ENCODE assay signal across 8 mouse cellular contexts in the genomic region with DNA sequence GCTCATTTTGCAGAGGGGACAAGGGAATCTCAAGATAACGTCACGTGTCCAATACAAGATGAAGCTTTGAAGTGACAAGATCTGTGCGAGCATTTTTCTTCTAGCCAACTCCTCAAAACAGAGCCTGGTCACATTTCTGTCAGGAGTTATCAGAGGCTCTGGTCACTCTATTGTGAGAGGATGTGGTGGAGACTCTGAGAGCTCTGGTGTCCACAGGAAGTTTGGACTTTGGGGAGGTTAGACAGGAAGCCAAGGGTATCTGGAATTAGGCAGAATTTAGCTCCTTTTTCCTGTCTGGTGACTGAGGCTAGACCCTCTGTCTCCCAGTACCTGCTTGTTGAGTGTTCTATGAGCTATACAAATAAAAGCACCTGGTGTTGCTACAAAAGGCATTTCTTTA. TPM values are rescaled to one million over a fixed set of nuclear protein-coding genes. Genes with fewer than 3 reads are reported as not detected.
DNase-seq lines count a peak whose midpoint lies in the region; ATAC-seq lines count a peak whose summit lies in the region.

No protein-coding gene starts in this region.

- H3K4me2 ChIP-seq in heart, embryonic 11.5 days = peak overlapping the region; percentile 91
- H3K4me2 ChIP-seq in liver, embryonic 13.5 days = peak overlapping the region; percentile 86
- H3K4me2 ChIP-seq in stomach, embryonic 15.5 days = peak overlapping the region; percentile 77; the same call in 1 of the 2 replicates

- H3K9me3 ChIP-seq in heart, embryonic 11.5 days (replicated peaks; ENCODE audit: control insufficient read depth, low read length) = no peaks in the 10 kb centered on the region
- H3K9me3 ChIP-seq in megakaryocyte, embryonic 14.5 days = no peaks in the 10 kb centered on the region
- no peaks in the 10 kb centered on the region for H3K9me3 ChIP-seq in liver, embryonic 13.5 days (replicated peaks)
- H3K9me3 ChIP-seq in stomach, embryonic 15.5 days = no peaks in the 10 kb centered on the region

- no peak for DNase-seq in heart, postnatal 10 days
- no peak for DNase-seq in liver, embryonic 13.5 days
- no peak for DNase-seq in thymus, postnatal 36 days
- DNase-seq in cerebellum, postnatal 10 days = no peak

- peaks cover 6% of the 10 kb centered on the region; the same call in 1 of the 2 replicates for H3K36me3 ChIP-seq in heart, embryonic 11.5 days (ENCODE audit: control insufficient read depth, insufficient read depth, low read length)
- H3K36me3 ChIP-seq in megakaryocyte, embryonic 14.5 days (replicated peaks; ENCODE audit: low read length) = peaks cover 19% of the 10 kb centered on the region
- peaks cover 23% of the 10 kb centered on the region for H3K36me3 ChIP-seq in liver, embryonic 13.5 days
- H3K36me3 ChIP-seq in stomach, embryonic 15.5 days = no peaks in the 10 kb centered on the region

- no peaks in the 10 kb centered on the region for H3K27me3 ChIP-seq in heart, embryonic 11.5 days (ENCODE audit: control insufficient read depth, insufficient read depth, low read length)
- no peaks in the 10 kb centered on the region for H3K27me3 ChIP-seq in megakaryocyte, embryonic 14.5 days (replicated peaks)
- H3K27me3 ChIP-seq in liver, embryonic 13.5 days = no peaks in the 10 kb centered on the region
- H3K27me3 ChIP-seq in stomach, embryonic 15.5 days (replicated peaks) = no peaks in the 10 kb centered on the region

- intact Hi-C loops in heart, postnatal 10 days (cut with DNase I) = loop anchor here (5.0 kb wide), 1 partner anchor 34 kb away; no protein-coding TSS in a partner anchor

- no peak for ATAC-seq in heart, embryonic 11.5 days (replicated peaks; ENCODE audit: insufficient number of reproducible peaks, low FRiP score, low TSS enrichment)
- no peak for ATAC-seq in megakaryocyte, adult 5-6 weeks (ENCODE audit: poor library complexity, severe bottlenecking)
- no peak for ATAC-seq in liver, embryonic 13.5 days (ENCODE audit: low read depth)
- ATAC-seq in stomach, embryonic 15.5 days (ENCODE audit: insufficient read depth, low FRiP score, low read depth) = no peak

- 61% methylated on average over 3 of the region's 3 CpGs for WGBS in heart, embryonic 11.5 days (ENCODE audit: insufficient replicate concordance)
- 35% methylated on average over 3 of the region's 3 CpGs for WGBS in liver, embryonic 13.5 days (ENCODE audit: insufficient replicate concordance)
- 89% methylated on average over 3 of the region's 3 CpGs for WGBS in stomach, embryonic 15.5 days

- no peak overlapping the region for H3K9ac ChIP-seq in heart, embryonic 11.5 days (ENCODE audit: low read depth, low read length)
- peak overlapping the region; percentile 99 for H3K9ac ChIP-seq in liver, embryonic 13.5 days
- no peak overlapping the region for H3K9ac ChIP-seq in stomach, embryonic 15.5 days

- peaks cover 25% of the 10 kb centered on the region for H3K4me1 ChIP-seq in heart, embryonic 11.5 days (ENCODE audit: control insufficient read depth, insufficient read depth, low read length)
- peaks cover 81% of the 10 kb centered on the region for H3K4me1 ChIP-seq in megakaryocyte, embryonic 14.5 days
- H3K4me1 ChIP-seq in liver, embryonic 13.5 days (replicated peaks) = peaks cover 63% of the 10 kb centered on the region
- peaks cover 18% of the 10 kb centered on the region; the same call in 1 of the 2 replicates for H3K4me1 ChIP-seq in stomach, embryonic 15.5 days

- H3K4me3 ChIP-seq in heart, embryonic 11.5 days (ENCODE audit: low read depth, low read length) = peak overlapping the region; percentile 95; the same call in 1 of the 2 replicates
- peak overlapping the region; percentile 92 for H3K4me3 ChIP-seq in megakaryocyte, embryonic 14.5 days (replicated peaks)
- H3K4me3 ChIP-seq in liver, embryonic 13.5 days (replicated peaks) = no peak overlapping the region
- H3K4me3 ChIP-seq in stomach, embryonic 15.5 days (replicated peaks) = no peak overlapping the region

- peak overlapping the region; percentile 93 for H3K27ac ChIP-seq in heart, embryonic 11.5 days (ENCODE audit: low read depth, low read length)
- H3K27ac ChIP-seq in liver, embryonic 13.5 days = peak overlapping the region; percentile 99
- H3K27ac ChIP-seq in stomach, embryonic 15.5 days = no peak overlapping the region

RNA-seq across cellular contexts. Expression of gene Lpcat1, which starts 0.6 kb away (rescaled TPM):
- 26.0 and 26.6 TPM in 2 replicates for polyA plus RNA-seq in heart, embryonic 11.5 days (2014; fragmentation: Nextera tagmentation; extraction: Ambion mirVana)
- total RNA-seq in heart, postnatal 10 days (2021) = 10 to 100 TPM; 10.7 to 13.0 TPM
- 1.8 and 3.8 TPM in 2 replicates for polyA plus RNA-seq in megakaryocyte, embryonic 14.5 days (2012; ENCODE audit: insufficient read depth, low replicate concordance)
- total RNA-seq in megakaryocyte, adult 5-6 weeks (2015) = 12.7 and 14.9 TPM in 2 replicates
- total RNA-seq in megakaryocyte, adult 5-6 weeks (2017) = 23.5 and 23.6 TPM in 2 replicates
- polyA plus RNA-seq in liver, embryonic 13.5 days (2015; fragmentation: Nextera tagmentation; extraction: Ambion mirVana) = 77.9 and 83.7 TPM in 2 replicates
- polyA plus RNA-seq in stomach, embryonic 15.5 days (2015; fragmentation: Nextera tagmentation; extraction: Ambion mirVana) = 26.8 and 33.6 TPM in 2 replicates

Comparison
In these comparisons a context has a peak if more than half of its experiments do, and no peak if none do; other contexts are left out.
1. H3K4me3 ChIP-seq: peak in heart, embryonic 11.5 days (single experiment) and megakaryocyte, embryonic 14.5 days (single experiment); none in liver, embryonic 13.5 days (single experiment) and stomach, embryonic 15.5 days (single experiment).
2. Peak in every context shown above with its lines, with median percentiles within 50 percentile points of each other: H3K4me2 ChIP-seq.